Mouse (Mus musculus) forebrain, embryonic 12.5 days (tissue): ENCODE measurements around the gene Mcm8. TPM values are rescaled to one million over a fixed set of nuclear protein-coding genes. Genes with fewer than 3 reads are reported as not detected.

Experiments
- ATAC-seq: fragments of 200-750 bp; cut with Nextera tagmentation; 2 replicates; pipeline ENCODE4 v1.8.0; 2017; ENCODE audit warnings: moderate TSS enrichment; ENCODE audit not compliant: low FRiP score
- H3K27ac ChIP-seq: fragments of 300-500 bp; sonication (generic); 2 replicates; pipeline ENCODE4 v1.5.1; 2016; ENCODE audit warnings: mild to moderate bottlenecking
- H3K27me3 ChIP-seq: fragments of 300-500 bp; sonication (generic); 2 replicates; pipeline ENCODE4 v1.6.1; 2016; ENCODE audit warnings: mild to moderate bottlenecking
- H3K36me3 ChIP-seq: fragments of 300-500 bp; sonication (generic); replicated peaks from 2 replicates; pipeline ENCODE4 v1.6.1; 2016; ENCODE audit warnings: mild to moderate bottlenecking
- H3K4me1 ChIP-seq: fragments of 300-500 bp; sonication (generic); 2 replicates; pipeline ENCODE4 v1.6.1; 2016
- H3K4me2 ChIP-seq: fragments of 300-500 bp; sonication (generic); 2 replicates; pipeline ENCODE4 v1.6.1; 2016; ENCODE audit warnings: mild to moderate bottlenecking, moderate library complexity
- H3K4me3 ChIP-seq: fragments of 300-500 bp; sonication (generic); replicated peaks from 2 replicates; pipeline ENCODE4 v1.5.1; 2016; ENCODE audit warnings: mild to moderate bottlenecking
- H3K9ac ChIP-seq: fragments of 300-500 bp; sonication (generic); 2 replicates; pipeline ENCODE4 v1.6.1; 2016; ENCODE audit warnings: mild to moderate bottlenecking
- H3K9me3 ChIP-seq: fragments of 300-500 bp; sonication (generic); 2 replicates; pipeline ENCODE4 v1.6.1; 2016
- WGBS: fragments of 180-500 bp; shearing (Covaris S2); methylation state at CpG from one replicate; pipeline ENCODE4 v1.1.7; 2016; 5-methylcytosine and 5-hydroxymethylcytosine counted together
- polyA plus RNA-seq: library from polyadenylated mRNA; unstranded; fragments of >200 nt; fragmentation: Nextera tagmentation; extraction: Ambion mirVana; gene quantifications from 2 replicates; pipeline ENCODE4 v1.2.1, GENCODE M21; 2016

Mcm8 gene
- polyA plus RNA-seq, 1 experiment from 2014 or later: 23.5 TPM

DNA sequence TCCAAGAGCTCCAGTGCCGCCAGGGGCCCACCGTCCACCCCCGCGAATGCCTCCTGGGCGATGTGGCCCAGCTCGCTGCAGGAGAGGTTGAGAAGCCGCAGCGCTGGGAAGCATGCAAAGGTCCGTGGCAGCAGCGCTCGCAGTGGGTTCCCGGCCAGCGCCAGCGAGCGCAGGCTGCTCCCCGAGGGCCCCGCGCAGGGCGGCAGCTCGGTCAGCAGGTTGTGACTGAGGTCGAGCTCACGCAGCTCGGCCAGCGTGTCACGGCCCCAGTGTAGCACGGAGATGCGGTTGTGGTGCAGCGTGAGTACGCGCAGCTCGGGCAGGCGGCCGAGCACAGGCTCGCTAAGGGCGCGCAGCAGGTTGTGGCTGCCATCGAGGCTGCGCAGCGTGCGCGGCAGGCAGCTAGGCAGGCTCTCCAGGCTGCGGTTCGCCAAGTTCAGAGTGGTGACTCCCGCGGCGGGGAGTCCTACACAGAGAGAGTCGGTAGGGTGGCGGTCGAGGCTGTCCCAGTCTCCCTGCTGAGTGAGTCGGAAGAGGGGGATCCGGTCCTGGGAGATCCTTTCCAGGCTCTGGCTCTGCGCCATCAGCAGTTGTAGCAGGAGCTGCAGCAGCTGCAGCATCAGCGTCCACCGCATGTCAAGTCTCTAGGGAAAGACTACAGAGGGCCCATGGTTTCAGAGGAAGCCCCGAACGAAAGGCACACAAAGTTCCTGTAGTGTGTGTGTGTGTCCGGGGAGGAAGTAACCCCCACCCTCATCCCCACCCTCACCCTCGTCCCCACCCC, 63.5 kb downstream of the Mcm8 start:
- H3K4me2 ChIP-seq: peak overlapping the region; percentile 97
- no peaks in the 10 kb centered on the region for H3K36me3 ChIP-seq
- H3K27ac ChIP-seq: no peak overlapping the region
- H3K9ac ChIP-seq: peak overlapping the region; percentile 51
- WGBS: under 1% methylated on average over 58 of the region's 58 CpGs
- H3K27me3 ChIP-seq: peaks cover 51% of the 10 kb centered on the region
- no peaks in the 10 kb centered on the region for H3K9me3 ChIP-seq
- peaks cover 24% of the 10 kb centered on the region for H3K4me1 ChIP-seq
- H3K4me3 ChIP-seq: peak overlapping the region; percentile 60
- ATAC-seq: peak; percentile 70

GRCm38 (mm10) chr2:132880844-132881645, 65.1 kb downstream of the Mcm8 start, which contains the start of gene Lrrn4:
Gene Lrrn4 (minus strand): TSS chr2:132880891.
- 2% methylated on average over 12 of the region's 12 CpGs for WGBS
- H3K4me1 ChIP-seq: peaks cover 24% of the 10 kb centered on the region
- H3K4me2 ChIP-seq: peak within 1 kb of the TSS; percentile 97
- ATAC-seq: no peak
- H3K36me3 ChIP-seq: no peaks in the 10 kb centered on the region
- peaks cover 51% of the 10 kb centered on the region for H3K27me3 ChIP-seq
- no peaks in the 10 kb centered on the region for H3K9me3 ChIP-seq
- peak within 1 kb of the TSS; percentile 60 for H3K4me3 ChIP-seq
- H3K27ac ChIP-seq: no peak within 1 kb of the TSS
- peak within 1 kb of the TSS; percentile 51 for H3K9ac ChIP-seq

GRCm38 (mm10) chr2:132884303-132884967, 68.5 kb downstream of the Mcm8 start:
- ATAC-seq: no peak
- 82% methylated on average over 8 of the region's 8 CpGs for WGBS

DNA sequence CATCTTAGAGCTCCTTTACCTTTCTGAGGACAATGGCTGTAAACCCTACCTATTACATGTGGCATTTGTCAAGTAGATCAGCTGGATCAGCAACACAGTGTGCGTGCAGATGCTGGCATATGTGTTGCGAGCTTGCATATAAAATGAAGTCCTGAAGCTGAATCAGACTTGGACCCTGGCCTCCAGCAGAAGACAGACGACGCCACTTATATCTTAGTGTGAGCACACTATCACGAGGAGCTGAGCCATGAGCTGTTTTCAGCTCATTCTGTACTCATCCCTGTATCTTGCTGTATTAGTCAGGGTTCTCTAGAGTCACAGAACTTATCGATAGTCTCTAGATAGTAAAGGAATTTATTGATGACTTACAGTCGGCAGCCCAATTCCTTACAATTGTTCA, 69.4 kb downstream of the Mcm8 start:
- no peak overlapping the region for H3K9ac ChIP-seq
- peaks cover 18% of the 10 kb centered on the region for H3K27me3 ChIP-seq
- no peaks in the 10 kb centered on the region for H3K36me3 ChIP-seq
- H3K4me2 ChIP-seq: no peak overlapping the region
- H3K4me1 ChIP-seq: peaks cover 9% of the 10 kb centered on the region
- no peak overlapping the region for H3K27ac ChIP-seq
- no peak for ATAC-seq
- no peaks in the 10 kb centered on the region for H3K9me3 ChIP-seq
- H3K4me3 ChIP-seq: no peak overlapping the region
- WGBS: 95% methylated on average over 7 of the region's 7 CpGs

More at GRCm38 (mm10) chr2:132884303-132884967, 68.5 kb downstream of the Mcm8 start:
- no peak overlapping the region for H3K27ac ChIP-seq
- H3K9ac ChIP-seq: no peak overlapping the region
- peaks cover 27% of the 10 kb centered on the region for H3K27me3 ChIP-seq
- no peak overlapping the region for H3K4me2 ChIP-seq
- no peaks in the 10 kb centered on the region for H3K36me3 ChIP-seq
- no peaks in the 10 kb centered on the region for H3K9me3 ChIP-seq
- H3K4me3 ChIP-seq: no peak overlapping the region
- peaks cover 16% of the 10 kb centered on the region for H3K4me1 ChIP-seq

Other genes with a start within 250 kb of the Mcm8 start
- gene Gpcpd1, start 228.4 kb upstream of the Mcm8 start, polyA plus RNA-seq: 58.4 and 59.3 TPM in 2 replicates
- gene Shld1, start 129.2 kb upstream of the Mcm8 start, polyA plus RNA-seq: 17.3 and 19.7 TPM in 2 replicates
- 18.5 and 19.4 TPM in 2 replicates for gene Chgb, start 34.9 kb upstream of the Mcm8 start, polyA plus RNA-seq
- 38.0 and 38.2 TPM in 2 replicates for gene Trmt6, start 86 bp upstream of the Mcm8 start, polyA plus RNA-seq
- gene Crls1, start 30.5 kb downstream of the Mcm8 start, polyA plus RNA-seq: 10.7 and 25.7 TPM in 2 replicates
- gene Lrrn4, start 64.8 kb downstream of the Mcm8 start, polyA plus RNA-seq: 0.08 and 0.10 TPM in 2 replicates
- gene Fermt1, start 129.8 kb downstream of the Mcm8 start, polyA plus RNA-seq: 0.83 and 0.92 TPM in 2 replicates